Mouse (Mus musculus): Measurements from ENCODE around the gene Lhfpl3.
A peak's percentile ranks its signal among the peaks of the same experiment; 100 is the strongest.

The Lhfpl3 gene

DNA sequence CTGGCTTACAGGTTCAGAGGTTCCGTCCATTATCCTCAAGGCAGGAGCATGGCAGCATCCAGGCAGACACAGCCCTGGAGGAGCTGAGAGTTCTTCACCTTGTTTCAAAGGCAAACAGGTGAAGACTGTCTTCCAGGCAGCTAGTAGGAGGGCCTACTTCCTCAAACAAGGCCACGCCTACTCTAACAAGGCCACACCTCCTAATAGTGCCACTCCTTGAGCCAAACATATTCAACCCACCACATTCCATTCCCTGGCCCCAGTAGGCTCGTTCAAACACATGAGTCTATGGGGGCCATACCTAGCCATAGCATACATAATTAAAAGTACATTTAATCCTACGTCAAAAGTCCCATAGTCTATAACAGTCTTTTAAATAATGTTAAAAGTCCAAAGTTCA lies 407.4 kb downstream of the Lhfpl3 start:
- no peak for DNase-seq (ENCODE audit: low spot score)

DNA sequence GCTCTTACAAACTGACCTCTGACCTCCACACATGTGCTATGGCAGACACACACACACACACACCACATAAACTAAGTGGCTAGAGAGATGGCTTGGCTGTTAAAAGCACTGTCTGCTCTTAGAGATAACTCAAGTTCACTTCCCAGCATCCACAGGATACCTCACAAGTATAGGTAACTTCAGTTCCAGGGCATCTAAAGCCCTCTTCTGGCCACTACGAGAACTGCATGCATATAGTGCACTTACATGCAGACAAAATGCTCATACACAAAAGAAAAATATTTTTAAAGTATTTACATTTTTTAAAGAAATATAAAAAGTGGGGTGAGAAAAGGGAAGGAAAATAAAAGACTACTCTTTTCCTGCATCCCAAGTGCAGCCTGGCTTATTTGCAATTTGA lies 408.6 kb downstream of the Lhfpl3 start:
- no peak for DNase-seq (ENCODE audit: low spot score)

DNA sequence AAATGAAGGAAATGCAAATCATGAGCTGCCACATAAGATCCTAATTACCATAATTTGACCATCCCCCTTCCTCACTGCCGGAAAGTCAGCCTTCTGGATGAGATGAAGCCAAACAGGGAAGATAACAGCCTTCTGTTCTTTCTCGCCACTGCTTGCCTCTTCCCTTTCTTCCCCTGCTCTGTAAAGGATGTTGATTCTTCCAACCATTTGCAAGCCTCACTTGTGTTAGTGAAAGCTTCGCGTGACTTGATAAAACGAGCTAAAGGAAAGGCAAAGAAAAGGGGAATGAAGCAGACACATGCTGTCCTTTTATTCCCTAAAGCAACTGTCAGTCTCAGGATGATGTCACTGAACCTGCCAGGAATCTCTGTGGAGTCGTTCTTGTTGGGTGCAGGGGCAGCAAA lies 420.1 kb downstream of the Lhfpl3 start:
- DNase-seq (ENCODE audit: low spot score): no peak

DNA sequence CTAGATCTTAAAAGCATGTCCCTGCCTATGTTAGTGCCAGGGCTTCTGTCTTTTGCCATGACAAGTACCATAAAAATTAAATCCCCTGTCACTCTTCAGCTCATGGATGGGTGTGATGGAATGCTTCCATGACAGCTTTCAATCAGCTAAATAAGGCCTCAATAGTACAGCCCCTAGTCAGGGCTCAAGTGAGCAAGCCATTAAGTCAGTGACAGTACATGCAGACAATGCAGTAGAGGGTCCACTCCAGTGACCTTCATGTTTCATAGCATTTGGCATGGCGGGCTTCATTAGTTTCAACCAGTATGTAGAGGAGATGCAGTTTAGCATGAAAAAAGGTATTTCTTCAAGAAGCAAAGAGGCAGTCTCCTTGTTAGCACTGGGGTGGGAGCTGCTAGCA lies 420.8 kb downstream of the Lhfpl3 start:
- no peak for DNase-seq (ENCODE audit: low spot score)

DNA sequence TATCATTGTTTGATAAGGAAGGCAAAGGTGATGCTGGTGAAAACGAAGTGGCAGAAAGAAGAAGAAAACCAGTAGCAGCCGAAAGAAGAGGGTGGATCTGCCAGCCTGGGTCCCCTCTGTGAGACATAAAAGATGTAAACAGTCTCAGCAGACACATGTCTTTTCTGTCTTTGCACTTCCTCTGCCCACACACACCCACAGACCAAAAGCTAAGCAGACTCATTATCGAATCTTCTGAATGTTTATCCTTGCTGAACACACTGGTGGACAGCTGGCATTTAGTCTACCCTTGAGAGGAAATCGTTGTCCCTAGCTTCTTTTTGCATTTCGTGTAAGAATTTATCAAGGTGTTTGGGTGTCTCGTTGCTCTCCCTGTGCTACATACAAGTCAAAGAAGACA lies 443.8 kb downstream of the Lhfpl3 start:
- no peak for DNase-seq (ENCODE audit: low spot score)

DNA sequence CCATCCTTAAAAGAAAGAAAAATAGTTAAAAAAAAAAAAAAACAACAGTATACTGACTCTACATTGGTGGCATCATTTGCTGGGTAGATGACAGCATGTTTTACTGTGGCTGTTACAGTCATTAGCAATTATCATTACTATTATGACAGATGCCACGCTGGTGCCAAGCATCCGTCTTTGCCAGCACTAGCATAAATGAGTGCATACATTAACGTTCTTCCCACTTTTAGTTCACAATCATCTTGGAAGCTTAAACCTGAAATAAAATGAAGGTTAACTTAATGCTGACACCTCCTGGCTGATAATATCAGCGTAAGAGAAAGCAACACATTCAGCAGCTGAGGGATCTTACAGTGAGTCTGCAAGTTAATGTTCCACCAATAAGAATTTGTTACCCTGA lies 451.0 kb downstream of the Lhfpl3 start:
- DNase-seq (ENCODE audit: low spot score): no peak

DNA sequence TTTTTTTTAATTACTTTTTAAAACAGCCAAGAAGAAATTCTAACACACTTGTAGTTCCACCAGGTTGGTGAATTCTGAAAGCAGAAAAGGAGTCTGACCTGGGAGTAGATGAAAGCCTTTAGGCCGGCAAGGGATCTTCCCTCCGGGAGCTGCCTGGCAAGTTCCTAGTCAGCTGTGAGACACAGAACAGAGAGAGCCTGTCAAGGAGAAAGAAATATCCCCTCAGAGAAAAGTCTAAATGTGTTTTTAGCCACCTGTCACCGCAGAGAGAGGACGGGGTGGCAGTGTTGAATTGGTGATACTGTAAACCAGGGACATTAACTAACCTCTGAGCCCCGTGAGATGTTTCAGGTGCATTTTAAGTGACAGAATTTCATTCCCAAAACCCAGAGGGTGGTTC lies 467.2 kb downstream of the Lhfpl3 start:
- no peak for DNase-seq (ENCODE audit: low spot score)

DNA sequence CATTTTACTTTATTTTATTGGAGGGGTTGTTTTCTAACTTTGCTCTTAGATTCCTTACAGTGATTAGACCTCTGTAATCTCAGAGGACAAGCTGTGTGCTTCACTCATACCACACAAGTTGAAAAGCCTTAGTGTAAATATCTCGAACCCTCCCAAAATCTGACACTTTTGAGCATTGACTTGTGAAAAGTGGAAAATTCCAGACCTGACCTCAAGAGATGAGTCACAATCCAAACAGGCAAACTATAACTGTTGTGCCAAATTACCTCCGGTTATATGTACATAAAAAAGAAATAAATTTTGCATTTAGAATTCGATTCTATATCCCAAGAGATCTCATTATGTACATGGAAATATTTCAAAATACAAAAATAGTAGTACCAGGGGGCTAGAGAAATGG lies 468.8 kb downstream of the Lhfpl3 start:
- DNase-seq (ENCODE audit: low spot score): no peak

DNA sequence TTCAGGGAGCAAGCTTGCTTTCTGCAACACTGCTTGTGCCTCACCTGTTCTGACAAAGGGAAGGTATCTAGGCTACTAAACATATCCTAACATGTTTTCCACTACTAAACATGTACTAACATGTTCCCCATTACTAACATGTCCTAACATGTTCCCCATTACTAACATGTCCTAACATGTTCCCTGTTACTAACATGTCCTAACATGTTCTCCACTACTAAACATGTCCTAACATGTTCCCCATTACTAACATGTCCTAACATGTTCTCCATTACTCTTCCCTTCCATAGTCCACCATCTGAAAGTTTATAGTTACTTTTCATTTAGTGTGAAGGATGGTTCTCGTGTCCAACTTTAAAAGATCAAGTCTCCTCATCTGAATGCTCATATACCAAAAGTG lies 473.8 kb downstream of the Lhfpl3 start:
- DNase-seq (ENCODE audit: low spot score): no peak

DNA sequence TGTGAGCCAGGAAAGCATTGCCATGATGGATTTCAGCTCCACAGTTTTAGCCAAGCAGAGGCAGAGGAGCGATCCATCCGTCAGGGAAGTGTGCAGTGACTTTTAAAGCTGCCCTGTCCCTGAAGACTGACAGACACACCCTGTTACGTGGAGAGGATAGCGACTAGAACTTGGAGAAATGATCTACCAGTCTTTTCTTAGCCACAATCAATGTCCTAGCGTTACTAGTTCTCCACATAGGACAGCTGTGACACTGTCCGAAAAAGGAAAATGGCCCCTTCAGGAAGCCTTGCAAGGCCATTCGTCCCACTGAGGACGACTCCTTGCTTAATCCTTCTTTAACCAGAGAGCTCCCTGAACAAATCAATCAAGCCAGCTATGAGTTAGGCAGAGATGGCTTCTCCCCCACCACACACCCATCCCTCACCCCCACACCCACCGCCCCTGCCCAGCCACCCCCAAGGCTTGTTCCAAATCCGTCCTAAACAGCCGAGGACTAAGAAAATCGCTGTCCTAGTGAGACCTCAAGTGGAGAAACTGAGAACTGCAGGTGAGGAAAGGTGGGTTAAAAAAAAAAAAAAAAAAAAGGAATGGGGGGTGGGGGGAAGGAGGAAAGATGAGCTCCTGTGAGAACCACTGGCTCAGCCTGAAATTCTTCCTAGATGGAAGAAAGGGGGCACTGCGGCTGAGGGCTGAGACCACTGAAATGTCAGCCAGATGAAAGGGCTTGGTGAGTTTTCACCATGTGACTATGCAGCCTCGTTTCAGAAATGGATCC lies 479.1 kb downstream of the Lhfpl3 start:
- DNase-seq (ENCODE audit: low spot score): peak; percentile 15

DNA sequence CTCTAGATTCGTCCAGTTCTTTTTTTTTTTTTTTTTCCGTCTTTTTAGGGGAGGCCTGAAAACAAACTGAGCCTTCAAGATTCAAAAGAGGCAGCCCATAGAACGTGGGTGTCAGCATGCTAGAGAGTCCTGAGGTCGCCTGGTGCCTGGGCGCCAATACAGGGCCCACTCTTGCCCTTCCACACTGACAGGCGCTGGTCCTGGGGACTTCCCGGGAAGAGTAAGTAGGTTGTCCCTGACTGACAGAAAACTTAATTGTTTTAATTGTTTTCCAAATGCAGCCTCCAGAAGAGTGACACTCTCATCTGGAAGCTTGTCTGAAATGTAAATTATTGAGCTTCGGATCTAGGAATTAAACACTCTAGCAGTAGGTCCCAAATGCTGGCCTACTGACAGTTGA lies 479.8 kb downstream of the Lhfpl3 start:
- no peak for DNase-seq (ENCODE audit: low spot score)

DNA sequence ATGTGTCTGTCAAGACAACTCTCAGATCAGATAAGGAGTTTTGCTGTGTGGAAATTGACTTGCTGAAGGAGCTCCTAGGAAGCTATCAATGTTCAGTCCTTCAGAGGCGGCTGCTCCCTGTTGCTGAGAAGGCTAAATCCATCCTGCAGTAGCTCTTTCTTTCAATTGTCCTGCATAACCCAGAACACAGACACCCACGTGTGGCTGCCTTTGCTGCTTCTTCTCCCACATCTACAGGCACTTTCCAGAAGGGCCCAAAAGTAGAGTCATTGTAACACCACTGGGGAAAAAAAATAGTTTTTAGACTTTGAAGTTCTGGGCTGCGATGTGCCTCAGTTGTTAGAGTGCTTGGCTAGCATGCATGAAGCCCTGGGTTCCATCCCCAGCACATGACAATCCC lies 480.9 kb downstream of the Lhfpl3 start:
- no peak for DNase-seq (ENCODE audit: low spot score)

DNA sequence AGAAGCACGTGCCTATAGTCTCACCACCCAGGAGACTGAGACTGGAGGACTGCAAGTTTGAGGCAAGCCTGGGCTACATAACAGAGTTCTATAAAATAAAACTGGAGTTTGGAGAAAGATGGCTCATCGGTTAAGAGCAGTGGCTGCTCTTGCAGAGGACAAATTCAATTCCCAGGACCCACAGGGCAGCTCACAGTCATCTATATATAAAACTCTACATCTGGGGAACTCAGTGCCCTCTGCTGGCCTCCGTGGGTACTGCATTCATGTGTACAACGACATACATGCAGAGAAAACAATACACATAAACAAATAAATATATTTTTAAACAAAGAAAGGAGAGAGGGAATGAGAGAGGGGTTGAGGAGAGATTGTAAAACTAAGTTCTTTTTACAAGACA lies 501.1 kb downstream of the Lhfpl3 start:
- DNase-seq (ENCODE audit: low spot score): peak; percentile 9

DNA sequence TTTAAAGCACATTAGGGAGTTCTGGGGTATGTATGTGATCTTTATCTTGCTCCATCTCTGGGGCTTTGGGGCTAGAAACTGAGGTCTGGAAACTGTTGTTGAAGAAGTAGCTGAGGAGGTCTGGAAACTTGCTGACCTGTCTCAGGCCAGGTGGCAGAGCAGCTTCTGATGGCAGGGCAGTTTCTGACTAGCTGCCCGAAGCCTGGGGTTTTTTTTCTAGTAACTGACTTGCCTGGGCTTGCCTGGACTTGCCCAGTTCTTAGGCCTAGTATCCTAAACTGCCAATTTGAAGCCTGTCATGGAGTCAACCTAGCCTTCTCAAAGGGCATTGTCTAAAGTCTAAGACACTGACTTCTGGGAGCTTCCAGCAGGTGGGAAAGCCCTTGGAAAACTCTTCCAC lies 501.9 kb downstream of the Lhfpl3 start:
- no peak for DNase-seq (ENCODE audit: low spot score)

DNA sequence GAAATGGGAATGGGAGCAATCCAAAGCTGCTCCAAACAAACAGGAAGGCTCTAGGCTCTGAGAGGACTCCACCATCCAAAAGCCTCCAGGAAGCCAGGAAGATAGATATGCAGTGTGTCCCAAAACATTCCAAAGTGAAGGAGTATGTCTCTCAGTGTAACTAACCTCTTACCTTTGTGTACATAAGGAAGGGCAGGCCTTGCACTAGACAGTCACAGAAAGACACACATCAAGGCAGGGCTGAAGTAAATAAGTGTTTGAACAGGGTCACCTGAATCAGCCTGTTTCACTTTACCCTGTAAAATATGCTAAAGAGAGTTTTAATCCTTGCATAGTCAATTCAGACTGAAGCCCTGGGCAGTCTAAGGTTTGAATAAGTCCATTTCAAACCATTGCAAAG lies 502.4 kb downstream of the Lhfpl3 start:
- no peak for DNase-seq (ENCODE audit: low spot score)

DNA sequence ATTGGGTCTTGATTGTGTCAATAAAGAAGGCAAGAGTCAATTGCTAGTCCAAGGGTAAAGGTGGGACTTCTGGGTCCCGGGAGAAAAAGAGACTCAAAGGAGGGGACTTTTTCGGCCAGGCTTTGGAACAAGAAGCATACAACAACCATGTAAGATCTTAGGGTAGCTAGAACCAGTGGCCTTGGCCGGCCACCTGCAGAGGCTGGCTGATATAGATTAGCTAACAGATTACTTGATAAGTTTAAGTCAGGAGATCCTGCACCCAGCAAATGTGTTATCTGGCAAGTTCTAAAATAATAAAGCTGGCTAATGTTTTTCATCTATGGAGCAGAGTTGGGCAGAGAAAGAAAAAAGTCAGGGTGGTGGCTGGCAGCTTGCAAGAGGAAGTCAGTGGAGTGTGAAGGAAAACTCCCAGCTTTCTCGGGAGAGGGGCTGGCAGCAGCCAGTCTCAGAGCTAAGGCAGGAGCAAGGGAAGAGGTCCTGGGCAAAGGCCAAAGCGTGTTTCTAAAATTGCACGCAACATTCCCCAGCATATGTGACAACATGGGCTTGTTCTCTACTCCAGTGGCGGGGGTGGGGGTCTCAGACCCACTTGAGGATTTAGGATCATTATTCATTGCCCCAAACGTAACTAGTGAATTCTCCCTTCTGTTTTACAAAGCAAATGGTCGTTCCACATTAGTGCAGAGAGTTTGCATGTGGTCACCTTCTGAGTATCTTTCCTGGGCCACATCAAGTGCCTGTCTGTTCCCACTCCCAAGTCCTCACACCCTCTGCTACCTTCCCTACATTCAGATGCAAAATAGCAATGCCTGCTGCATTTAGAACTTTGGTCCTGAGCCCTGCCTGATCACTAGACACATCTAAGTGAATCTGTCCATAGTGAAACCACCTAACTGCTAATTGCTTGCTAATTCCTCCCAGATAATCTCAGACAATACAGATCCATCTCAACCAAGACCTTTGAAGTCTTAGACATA lies 504.3 kb downstream of the Lhfpl3 start:
- DNase-seq (ENCODE audit: low spot score): no peak

DNA sequence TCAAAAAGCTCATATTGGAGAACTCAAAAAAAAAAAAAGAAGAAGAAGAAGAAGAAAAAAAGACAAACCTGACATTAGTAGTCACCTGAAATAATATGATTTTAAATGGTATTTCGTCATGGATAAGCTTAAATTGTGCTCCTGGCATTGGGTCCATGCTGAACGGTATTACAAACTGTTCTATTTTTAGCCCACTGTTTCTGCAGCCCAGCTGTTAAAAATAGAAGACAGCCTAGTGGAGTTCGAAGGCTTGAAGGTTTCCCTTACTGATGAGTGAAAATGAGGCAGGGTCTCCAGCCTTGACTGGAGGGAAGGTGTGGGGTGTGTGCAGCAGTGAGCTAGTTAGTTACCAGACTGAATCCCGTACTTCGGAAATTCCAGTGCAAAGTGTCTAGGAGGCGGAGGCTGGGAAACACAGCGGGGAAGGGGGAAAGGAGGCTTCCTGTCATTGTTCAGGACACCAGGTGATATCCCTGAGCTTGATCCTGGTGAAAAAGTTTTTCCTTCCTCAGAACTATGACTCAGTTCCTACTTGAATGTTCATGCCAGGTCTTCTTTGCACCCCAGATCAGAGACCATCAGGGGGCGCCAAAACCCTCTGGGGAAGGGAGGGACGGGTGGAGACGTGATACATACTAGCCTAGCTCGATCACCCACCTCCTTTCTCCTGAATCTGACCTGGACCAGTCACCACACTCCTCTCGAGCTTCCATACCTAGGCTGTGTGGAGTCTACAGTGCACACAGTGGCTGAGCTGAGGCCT lies 505.8 kb downstream of the Lhfpl3 start:
- peak; percentile 8 for DNase-seq (ENCODE audit: low spot score)

DNA sequence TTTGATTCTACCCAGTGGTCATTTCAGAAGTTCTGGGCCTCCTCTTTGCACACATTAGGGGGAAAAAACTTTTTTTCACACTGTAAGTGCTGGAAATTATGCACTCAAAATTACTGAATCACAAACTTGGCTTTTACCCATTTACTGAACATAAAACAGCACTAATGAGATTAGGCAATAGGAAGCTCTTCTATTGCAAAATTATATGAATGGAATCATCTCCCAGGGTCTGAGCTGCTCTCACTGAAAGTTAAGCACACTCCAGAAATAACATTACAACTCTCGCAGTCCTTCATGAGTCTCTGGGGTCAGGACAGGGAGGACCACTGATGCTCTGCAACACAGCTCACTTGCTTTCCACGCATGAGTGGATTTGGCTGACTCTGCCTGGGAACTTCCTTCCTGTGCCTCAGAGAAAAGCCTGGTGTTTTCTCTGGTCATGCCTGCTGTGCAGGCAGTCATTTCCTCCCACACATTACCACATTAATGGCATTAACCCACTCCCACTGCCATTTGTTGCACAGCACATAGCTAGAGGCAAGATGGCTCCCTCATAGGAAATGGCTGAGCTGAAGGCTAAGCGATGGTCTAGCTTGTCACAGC lies 510.1 kb downstream of the Lhfpl3 start:
- DNase-seq (ENCODE audit: low spot score): no peak

DNA sequence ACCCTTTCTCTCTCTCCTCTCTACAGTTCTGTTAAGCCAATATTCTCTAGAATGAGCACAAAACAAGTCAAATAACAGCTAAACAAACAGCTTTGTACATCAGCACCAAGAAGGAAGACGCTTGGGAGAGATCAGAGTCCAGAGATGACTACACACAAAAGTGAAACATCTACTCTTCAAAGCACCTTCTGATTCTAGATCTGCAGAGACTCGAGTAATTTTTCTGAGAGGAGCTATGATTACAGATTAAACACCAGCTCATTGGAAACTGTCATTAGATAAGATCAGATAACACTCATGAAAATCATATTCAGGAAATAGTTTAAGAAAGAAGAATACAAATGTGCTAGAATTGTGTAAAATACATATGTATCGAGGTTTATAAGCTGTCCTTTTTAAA lies 527.5 kb downstream of the Lhfpl3 start:
- no peak for DNase-seq (ENCODE audit: low spot score)

DNA sequence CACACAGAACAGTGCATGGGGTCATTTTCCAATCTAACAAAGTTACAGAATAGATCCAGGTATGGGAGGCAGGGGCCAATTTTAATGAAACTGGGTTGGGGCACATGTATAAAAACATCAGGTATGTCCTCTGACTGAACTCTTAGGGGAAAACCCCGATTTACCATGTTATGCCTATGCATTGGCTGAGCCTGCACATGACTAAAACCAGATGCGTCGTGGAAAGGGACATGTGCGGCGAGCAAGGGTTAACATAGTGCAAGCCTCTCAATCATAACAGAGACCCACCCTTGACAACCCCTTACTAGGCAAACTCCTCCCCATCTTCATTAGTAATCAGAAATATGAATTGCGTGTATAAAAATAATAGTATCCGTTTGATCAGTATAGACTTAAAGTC lies 533.5 kb downstream of the Lhfpl3 start:
- DNase-seq (ENCODE audit: low spot score): no peak

DNA sequence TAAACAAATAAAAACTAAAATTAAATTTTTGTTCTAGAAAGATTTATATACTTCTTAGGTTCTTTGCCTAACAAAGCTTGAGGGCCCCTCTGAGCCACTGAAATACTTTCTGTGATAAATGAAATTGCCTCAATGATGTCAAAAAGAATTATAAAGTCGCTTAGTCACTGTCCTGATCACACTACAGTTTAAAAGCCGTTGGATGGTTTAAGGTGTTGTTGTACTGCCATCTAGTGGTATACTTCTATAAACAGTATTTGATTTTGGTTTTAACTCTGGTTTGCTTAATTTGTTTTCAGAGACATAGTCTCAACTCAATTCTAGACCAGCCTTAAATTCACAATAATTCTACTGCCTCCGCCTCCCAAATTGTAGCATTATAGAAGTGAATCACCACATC lies 539.0 kb downstream of the Lhfpl3 start:
- no peak for DNase-seq (ENCODE audit: low spot score)

DNA sequence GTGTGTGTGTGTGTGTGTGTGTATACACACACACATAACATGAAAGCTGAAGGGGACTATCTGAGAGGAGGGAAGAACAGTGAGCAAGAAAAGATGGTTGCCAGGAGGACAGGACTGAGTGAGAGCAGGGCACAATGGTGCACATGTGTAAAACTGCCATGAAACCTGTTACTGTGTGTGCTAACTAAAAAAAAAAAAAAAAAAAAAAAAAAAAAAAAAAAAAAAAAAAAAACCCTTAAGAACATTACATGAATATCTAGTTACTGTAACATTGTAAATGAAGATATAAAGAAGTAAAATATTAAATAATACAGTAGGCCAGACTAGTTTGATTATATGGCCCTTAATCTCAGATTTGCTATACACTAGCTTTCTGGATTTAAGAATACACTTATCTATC lies 543.3 kb downstream of the Lhfpl3 start:
- no peak for DNase-seq (ENCODE audit: low spot score)
